Mouse (Mus musculus): ENCODE results near the gene Cdkn2a.

DNA sequence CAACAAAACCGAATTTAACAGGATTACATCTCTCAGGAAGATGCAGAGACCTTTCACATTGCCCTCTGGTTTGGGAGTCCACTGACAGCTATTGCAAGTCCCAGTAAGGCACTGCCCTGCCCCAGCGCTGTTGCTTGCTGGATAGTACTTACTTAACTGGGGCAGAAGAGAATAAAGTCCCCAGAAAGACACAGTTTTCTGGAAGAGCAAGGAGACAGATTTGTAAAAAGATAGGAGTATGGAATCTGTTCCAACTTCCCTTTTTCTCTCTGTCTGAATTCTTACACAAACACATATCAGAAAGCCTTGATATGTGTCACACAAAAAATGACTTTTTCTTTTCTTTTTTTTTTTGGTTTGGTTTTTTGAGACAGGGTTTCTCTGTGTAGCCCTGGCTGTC, 5.3 kb upstream of the Cdkn2a start:
- TF ChIP-seq MAFK (IDR thresholded peaks at IDR 0.05; ENCODE audit: insufficient read depth, low read depth, low read length): no peak
- TF ChIP-seq HCFC1 (IDR thresholded peaks at IDR 0.05; ENCODE audit: borderline replicate concordance, insufficient read depth, low read length): no peak
